Mouse (Mus musculus): Measurements from ENCODE around the gene Npas3. TPM values are rescaled to one million over a fixed set of nuclear protein-coding genes. Genes with fewer than 3 reads are reported as not detected.

Npas3 gene
- polyA plus RNA-seq, 1 experiment: not detected

GRCm38 (mm10) chr12:53814291-53814690, 565.8 kb downstream of the Npas3 start:
- TF ChIP-seq GATA1 (IDR thresholded peaks at IDR 0.05; ENCODE audit: low read length): no peak

DNA sequence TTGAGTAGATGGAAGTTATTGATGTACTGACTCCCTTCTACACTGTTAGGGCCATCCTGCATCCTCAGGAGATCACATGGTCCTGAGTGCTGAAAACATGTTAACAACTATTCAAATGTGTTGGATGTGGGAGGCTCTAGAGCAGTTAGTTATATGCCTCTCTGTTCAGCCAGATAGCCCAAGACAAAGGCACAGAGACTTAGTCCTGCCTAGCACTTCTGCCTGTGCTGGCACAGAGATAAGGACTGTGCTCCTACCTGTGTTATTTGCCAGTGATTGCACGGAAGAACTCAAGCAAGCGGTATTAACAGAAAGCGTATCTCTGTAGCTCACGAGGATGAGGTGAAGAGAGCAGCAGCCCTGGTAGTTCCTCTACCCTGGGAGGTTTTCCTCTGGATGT, 571.5 kb downstream of the Npas3 start:
- no peak for TF ChIP-seq GATA1 (IDR thresholded peaks at IDR 0.05; ENCODE audit: low read length)

GRCm38 (mm10) chr12:53822881-53823280, 574.4 kb downstream of the Npas3 start:
- no peak for TF ChIP-seq GATA1 (IDR thresholded peaks at IDR 0.05; ENCODE audit: low read length)

DNA sequence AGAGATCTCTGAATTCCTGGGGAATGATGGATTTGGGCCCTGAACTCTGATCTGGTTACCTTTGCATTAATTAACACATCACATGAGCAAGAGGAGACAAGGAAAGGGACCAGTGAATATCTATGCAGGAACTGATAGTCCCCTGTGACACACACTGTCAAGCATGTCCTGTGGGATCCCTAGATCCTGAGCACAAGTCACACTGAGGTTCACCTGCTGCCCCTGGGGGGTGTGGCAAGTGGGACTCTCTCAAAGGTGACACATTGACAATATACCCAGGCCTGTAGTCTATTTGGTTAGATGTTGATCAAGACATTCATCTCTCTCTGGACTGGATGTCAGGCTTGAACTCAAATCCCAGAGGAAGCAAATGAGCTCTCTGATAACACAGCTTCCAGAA, 576.8 kb downstream of the Npas3 start:
- TF ChIP-seq GATA1 (IDR thresholded peaks at IDR 0.05; ENCODE audit: low read length): no peak

GRCm38 (mm10) chr12:53825898-53826605, 577.6 kb downstream of the Npas3 start:
- no peak for TF ChIP-seq GATA1 (IDR thresholded peaks at IDR 0.05; ENCODE audit: low read length)

- no peak for TF ChIP-seq GATA1 (IDR thresholded peaks at IDR 0.05; ENCODE audit: low read length)
Observed at GRCm38 (mm10) chr12:53826812-53827211, 578.3 kb downstream of the Npas3 start.

DNA sequence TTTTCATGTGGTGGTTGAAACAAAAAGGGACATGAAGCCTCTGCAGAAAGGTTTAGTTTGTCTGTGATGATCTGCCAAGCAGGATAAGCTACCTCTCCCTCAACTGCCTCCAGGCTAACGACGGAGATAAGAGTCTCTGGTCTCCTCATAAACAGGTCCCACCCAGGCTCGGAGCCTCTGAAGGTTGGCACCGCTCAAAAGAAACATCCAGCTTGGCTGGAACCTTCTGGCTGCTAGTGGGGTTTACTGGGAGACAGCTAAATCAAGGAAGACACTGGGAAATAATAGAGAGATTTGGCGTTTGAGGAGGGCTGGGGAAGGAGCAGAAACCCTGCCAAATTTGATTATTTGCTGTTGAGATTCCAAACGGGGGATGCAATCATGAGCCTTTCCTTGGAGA, 584.1 kb downstream of the Npas3 start:
- TF ChIP-seq GATA1 (IDR thresholded peaks at IDR 0.05; ENCODE audit: low read length): no peak

DNA sequence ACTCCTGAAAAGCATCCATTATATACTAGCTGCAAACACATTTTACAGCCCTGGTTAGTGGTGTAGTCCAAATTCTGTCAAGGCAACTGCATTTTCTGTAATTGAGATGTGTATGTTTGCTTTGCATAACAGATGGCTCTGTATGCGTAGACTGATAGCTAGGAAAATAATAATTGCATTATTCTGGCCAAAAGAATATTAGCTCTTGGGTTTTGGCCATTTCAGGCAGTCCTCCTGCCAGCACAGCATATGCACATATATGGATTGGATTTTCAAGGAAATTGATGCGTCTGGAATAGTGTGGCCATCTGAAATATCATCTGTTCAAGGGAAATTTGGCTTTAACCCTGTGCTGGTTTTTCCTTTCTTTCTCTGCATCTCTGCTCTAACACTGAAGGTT, 584.9 kb downstream of the Npas3 start:
- TF ChIP-seq GATA1 (IDR thresholded peaks at IDR 0.05; ENCODE audit: low read length): no peak

DNA sequence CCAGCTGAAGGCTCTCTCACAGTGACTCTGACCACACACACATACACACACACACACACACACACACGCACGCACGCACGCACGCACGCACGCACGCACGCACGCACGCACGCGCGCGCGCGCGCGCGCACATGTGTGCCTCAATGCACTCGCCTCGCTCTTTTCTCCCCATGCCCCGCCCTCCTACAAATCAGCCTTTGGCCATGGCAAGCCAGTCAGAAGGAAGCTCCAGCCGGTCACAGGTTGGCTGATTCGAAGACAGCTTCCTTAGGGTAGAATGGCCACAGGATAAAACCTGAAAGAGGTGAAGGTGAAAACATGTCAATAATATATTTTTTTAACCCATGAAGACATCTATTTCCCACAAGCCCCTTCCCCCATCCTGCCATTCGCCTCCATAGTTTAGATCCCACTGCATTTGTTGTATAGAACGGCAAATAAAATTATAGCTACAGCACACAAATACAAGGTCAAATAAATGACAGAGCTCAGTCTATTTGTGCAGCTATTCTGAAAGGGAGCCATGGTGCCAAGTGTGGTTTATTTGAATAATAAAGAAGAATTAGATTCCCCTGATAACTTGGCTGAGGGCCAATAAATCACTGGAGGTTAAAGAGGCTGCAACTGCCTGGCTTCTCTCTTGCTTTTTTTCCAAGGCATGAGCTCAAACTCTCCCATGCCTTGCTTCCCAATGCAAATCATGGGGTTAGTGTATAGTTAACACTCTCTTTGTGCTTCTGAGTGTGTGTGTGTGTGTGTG, 587.7 kb downstream of the Npas3 start:
- TF ChIP-seq GATA1 (IDR thresholded peaks at IDR 0.05; ENCODE audit: low read length): no peak

GRCm38 (mm10) chr12:53837408-53837807, 588.9 kb downstream of the Npas3 start:
- TF ChIP-seq GATA1 (IDR thresholded peaks at IDR 0.05; ENCODE audit: low read length): no peak

GRCm38 (mm10) chr12:53838541-53838940, 590.1 kb downstream of the Npas3 start:
- TF ChIP-seq GATA1 (IDR thresholded peaks at IDR 0.05; ENCODE audit: low read length): no peak

- TF ChIP-seq GATA1 (IDR thresholded peaks at IDR 0.05; ENCODE audit: low read length): no peak
Observed at GRCm38 (mm10) chr12:53841928-53842671, 593.6 kb downstream of the Npas3 start.

GRCm38 (mm10) chr12:53843626-53844025, 595.1 kb downstream of the Npas3 start:
- no peak for TF ChIP-seq GATA1 (IDR thresholded peaks at IDR 0.05; ENCODE audit: low read length)

GRCm38 (mm10) chr12:53846154-53846665, 597.7 kb downstream of the Npas3 start:
- no peak for TF ChIP-seq GATA1 (IDR thresholded peaks at IDR 0.05; ENCODE audit: low read length)

DNA sequence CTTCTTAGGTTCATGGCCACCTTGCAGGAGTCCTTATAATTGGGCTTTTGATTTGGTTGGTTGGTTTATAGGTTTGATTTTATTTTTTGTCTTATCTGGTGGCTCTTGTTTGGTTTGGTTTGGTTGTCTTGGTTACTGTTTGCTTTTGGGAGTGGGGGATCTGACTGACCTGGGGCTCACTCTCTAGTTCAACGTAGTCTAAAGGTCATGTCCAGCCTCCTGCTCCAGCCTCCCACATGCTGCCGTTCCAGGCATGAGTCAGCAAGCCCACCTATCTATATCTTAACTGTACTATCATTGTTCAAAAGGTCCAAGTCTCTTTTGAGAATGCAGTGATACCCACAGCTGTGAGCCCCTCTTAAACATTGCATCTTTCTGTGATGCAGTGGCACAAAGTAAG, 600.8 kb downstream of the Npas3 start:
- TF ChIP-seq GATA1 (IDR thresholded peaks at IDR 0.05; ENCODE audit: low read length): no peak

- TF ChIP-seq GATA1 (IDR thresholded peaks at IDR 0.05; ENCODE audit: low read length): no peak
Observed at GRCm38 (mm10) chr12:53852432-53852831, 604.0 kb downstream of the Npas3 start.

Measured in G1E-ER4 (cell line).